Mouse (Mus musculus) forebrain, embryonic 15.5 days (tissue): ENCODE results near the gene Eid3. TPM values are rescaled to one million over a fixed set of nuclear protein-coding genes. Genes with fewer than 3 reads are reported as not detected.
A peak's percentile ranks its signal among the peaks of the same experiment; 100 is the strongest.

Experiments used
- ATAC-seq: fragments of 200-750 bp; cut with Nextera tagmentation; replicated peaks from 2 replicates; pipeline ENCODE4 v1.8.0; 2017; ENCODE audit warnings: mild to moderate bottlenecking, moderate TSS enrichment, moderate library complexity
- H3K27ac ChIP-seq: fragments of 300-500 bp; sonication (generic); replicated peaks from 2 replicates; pipeline ENCODE4 v1.5.1; 2015; ENCODE audit warnings: mild to moderate bottlenecking, inconsistent platforms
- H3K27me3 ChIP-seq: fragments of 300-500 bp; sonication (generic); 2 replicates; pipeline ENCODE4 v1.6.1; 2015; ENCODE audit warnings: inconsistent platforms
- H3K36me3 ChIP-seq: fragments of 300-500 bp; sonication (generic); 2 replicates; pipeline ENCODE4 v1.6.1; 2015; ENCODE audit warnings: mild to moderate bottlenecking, inconsistent platforms
- H3K4me1 ChIP-seq: fragments of 300-500 bp; sonication (generic); 2 replicates; pipeline ENCODE4 v1.6.1; 2015; ENCODE audit warnings: inconsistent platforms
- H3K4me2 ChIP-seq: fragments of 300-500 bp; sonication (generic); replicated peaks from 2 replicates; pipeline ENCODE4 v1.6.1; 2015; ENCODE audit warnings: mild to moderate bottlenecking, inconsistent platforms
- H3K4me3 ChIP-seq: fragments of 300-500 bp; sonication (generic); 2 replicates; pipeline ENCODE4 v1.5.1; 2015; ENCODE audit warnings: mild to moderate bottlenecking, inconsistent platforms
- H3K9ac ChIP-seq: fragments of 300-500 bp; sonication (generic); replicated peaks from 2 replicates; pipeline ENCODE4 v1.6.1; 2015; ENCODE audit warnings: mild to moderate bottlenecking, inconsistent platforms
- H3K9me3 ChIP-seq: fragments of 300-500 bp; sonication (generic); 2 replicates; pipeline ENCODE4 v1.6.1; 2016; ENCODE audit warnings: inconsistent platforms
- WGBS: fragments of 180-500 bp; shearing (Covaris S2); methylation state at CpG from one replicate; pipeline ENCODE4 v1.1.7; 2015; ENCODE audit warnings: mixed read lengths; 5-methylcytosine and 5-hydroxymethylcytosine counted together
- polyA plus RNA-seq: library from polyadenylated mRNA; unstranded; fragments of >200 nt; fragmentation: Nextera tagmentation; extraction: Ambion mirVana; gene quantifications from 2 replicates; pipeline ENCODE4 v1.2.1, GENCODE M21; 2015

The Eid3 gene
- polyA plus RNA-seq, 1 experiment from 2014 or later = 0.22 TPM

GRCm38 (mm10) chr10:82866832-82867231, 406 bp downstream of the Eid3 start:
- H3K4me1 ChIP-seq = peaks cover 30% of the 10 kb centered on the region
- H3K9me3 ChIP-seq = no peaks in the 10 kb centered on the region
- H3K4me2 ChIP-seq = no peak overlapping the region
- H3K4me3 ChIP-seq = no peak overlapping the region
- no peak overlapping the region for H3K27ac ChIP-seq
- no peak for ATAC-seq
- H3K36me3 ChIP-seq = peaks cover 17% of the 10 kb centered on the region
- no peaks in the 10 kb centered on the region for H3K27me3 ChIP-seq
- WGBS = 83% methylated on average over 18 of the region's 18 CpGs
- H3K9ac ChIP-seq = no peak overlapping the region

GRCm38 (mm10) chr10:82868418-82869086, 2.1 kb downstream of the Eid3 start:
- Histone ChIP-seq H3K27me3 (no peaks in the 10 kb centered on the region), H3K4me3 (no peak overlapping the region), H3K9ac (no peak overlapping the region), H3K9me3 (no peaks in the 10 kb centered on the region), H3K36me3 (peaks cover 17% of the 10 kb centered on the region), H3K4me1 (peaks cover 13% of the 10 kb centered on the region), H3K4me2 (no peak overlapping the region), H3K27ac (no peak overlapping the region)
- ATAC-seq = no peak
- WGBS = 84% methylated on average over 6 of the region's 6 CpGs

DNA sequence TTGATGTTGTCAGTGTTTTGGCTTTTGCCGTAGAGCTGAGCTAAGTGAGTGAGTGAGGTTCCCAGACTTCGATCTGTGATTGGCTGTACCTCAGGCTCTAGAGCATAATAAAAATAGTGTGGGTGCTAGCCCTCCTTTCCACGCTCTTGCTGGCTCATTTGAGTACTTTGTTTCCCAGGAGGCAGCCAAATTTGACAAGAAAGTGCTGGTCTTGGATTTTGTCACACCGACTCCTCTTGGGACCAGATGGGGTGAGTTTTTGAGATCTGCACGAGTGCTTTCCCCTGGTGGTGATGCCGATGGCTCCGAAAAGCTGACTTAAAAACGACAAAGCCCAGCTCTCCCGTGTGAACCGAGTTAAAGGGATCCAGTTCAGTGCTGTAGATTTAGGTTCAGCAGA, 9.0 kb downstream of the Eid3 start:
- Histone ChIP-seq H3K4me3 (no peak overlapping the region), H3K9ac (no peak overlapping the region), H3K4me1 (no peaks in the 10 kb centered on the region; the same call in 1 of the 2 replicates), H3K9me3 (no peaks in the 10 kb centered on the region), H3K36me3 (peaks cover 59% of the 10 kb centered on the region), H3K27me3 (no peaks in the 10 kb centered on the region), H3K27ac (no peak overlapping the region), H3K4me2 (no peak overlapping the region)
- 87% methylated on average over 10 of the region's 10 CpGs for WGBS
- ATAC-seq = no peak

DNA sequence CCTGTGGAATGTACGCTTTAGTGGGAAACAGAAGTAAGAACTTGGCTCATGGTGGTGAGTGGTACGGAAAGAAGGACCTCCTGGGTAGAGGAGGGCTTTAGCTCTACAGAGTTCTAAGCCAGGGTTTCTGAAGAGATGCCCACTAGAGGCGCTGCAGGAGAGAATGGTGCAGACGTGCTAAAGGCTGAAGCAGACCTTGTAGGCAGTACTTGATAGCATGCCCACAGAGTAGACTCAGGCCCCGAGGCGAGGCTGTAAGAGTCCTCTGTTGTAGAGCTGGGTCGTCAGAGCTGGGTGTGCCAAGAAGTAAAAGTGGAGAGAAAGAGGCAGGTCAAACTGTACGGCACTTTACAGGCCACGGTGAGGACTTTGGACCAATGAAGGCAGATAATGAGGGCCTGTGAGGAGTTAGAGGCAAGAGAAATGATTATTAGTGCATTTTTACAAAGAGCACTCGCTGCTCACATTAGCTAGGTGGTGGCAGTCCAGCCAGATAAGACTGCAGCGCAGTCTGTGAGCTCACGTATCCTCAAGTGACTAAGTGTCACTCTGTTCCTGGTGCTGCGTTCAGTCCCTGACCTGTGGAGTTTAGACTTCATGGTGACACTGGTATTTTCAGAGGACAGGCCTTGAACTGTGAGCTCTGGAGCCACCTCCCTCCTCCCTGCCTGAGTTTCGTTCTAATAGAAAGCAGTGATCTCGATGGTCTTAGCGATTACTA, 9.8 kb downstream of the Eid3 start:
- Histone ChIP-seq H3K27me3 (no peaks in the 10 kb centered on the region), H3K4me3 (no peak overlapping the region), H3K27ac (no peak overlapping the region), H3K4me1 (no peaks in the 10 kb centered on the region; the same call in 1 of the 2 replicates), H3K9ac (no peak overlapping the region), H3K9me3 (no peaks in the 10 kb centered on the region), H3K36me3 (peaks cover 67% of the 10 kb centered on the region), H3K4me2 (no peak overlapping the region)
- no peak; the same call in 1 of the 2 replicates for ATAC-seq
- 82% methylated on average over 16 of the region's 16 CpGs for WGBS

DNA sequence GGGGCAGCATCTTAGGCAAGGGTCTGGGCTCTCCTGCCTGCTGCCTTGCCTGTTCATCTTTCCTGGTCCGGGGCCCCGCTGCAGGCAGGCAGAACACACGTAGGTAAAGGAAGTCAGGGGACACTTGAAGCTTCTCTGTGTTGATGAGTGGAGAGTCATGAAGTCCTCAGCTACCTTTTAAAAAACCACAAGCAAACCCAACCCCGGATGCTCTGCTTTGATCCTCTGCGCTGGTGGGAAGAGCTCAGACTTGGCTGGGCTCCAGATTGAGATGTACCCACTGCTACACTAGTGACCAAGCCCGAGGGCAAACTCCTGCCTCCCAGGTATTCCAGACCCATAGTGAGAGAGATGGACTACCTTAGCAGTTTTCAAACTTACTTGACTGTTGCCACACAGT, 20.9 kb downstream of the Eid3 start:
- H3K9ac ChIP-seq = no peak overlapping the region
- peaks cover 87% of the 10 kb centered on the region for H3K36me3 ChIP-seq
- H3K4me2 ChIP-seq = no peak overlapping the region
- ATAC-seq = no peak
- H3K9me3 ChIP-seq = no peaks in the 10 kb centered on the region
- H3K27ac ChIP-seq = no peak overlapping the region
- no peaks in the 10 kb centered on the region for H3K27me3 ChIP-seq
- peaks cover 4% of the 10 kb centered on the region for H3K4me1 ChIP-seq
- no peak overlapping the region for H3K4me3 ChIP-seq
- 92% methylated on average over 6 of the region's 6 CpGs for WGBS

GRCm38 (mm10) chr10:82888576-82888975, 22.1 kb downstream of the Eid3 start:
- H3K9ac ChIP-seq = no peak overlapping the region
- H3K27ac ChIP-seq = no peak overlapping the region
- ATAC-seq = no peak
- WGBS = 93% methylated on average over 8 of the region's 8 CpGs
- H3K27me3 ChIP-seq = no peaks in the 10 kb centered on the region
- no peak overlapping the region for H3K4me3 ChIP-seq
- H3K4me1 ChIP-seq = peaks cover 8% of the 10 kb centered on the region
- no peaks in the 10 kb centered on the region for H3K9me3 ChIP-seq
- H3K36me3 ChIP-seq = peaks cover 81% of the 10 kb centered on the region
- no peak overlapping the region for H3K4me2 ChIP-seq

DNA sequence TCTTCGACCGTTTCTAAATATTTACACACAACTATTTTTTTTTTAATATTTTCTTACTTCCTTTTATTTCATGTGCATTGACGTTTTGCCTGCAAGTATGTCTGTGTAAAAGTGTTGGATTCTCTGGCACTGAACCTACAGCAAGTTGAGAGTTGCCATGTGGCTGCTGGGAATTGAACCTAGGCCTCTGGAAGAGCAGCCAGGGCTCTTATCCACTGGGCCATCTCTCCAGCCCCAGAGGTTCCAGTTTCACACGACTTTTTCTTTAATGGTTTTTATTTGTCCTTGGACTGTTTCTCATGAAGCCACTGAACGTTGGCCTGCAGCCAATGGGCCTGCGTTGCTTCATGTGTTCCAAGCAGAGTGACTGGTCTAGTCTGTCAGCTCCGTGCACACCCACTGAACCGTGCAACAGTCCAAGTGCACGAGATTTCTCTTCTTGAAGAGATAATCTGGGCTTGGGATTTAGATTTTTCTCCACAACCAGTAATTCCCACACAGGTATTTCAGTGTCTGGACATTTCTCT, 23.1 kb downstream of the Eid3 start:
- Histone ChIP-seq H3K9me3 (no peaks in the 10 kb centered on the region), H3K36me3 (peaks cover 71% of the 10 kb centered on the region), H3K4me1 (peaks cover 17% of the 10 kb centered on the region), H3K27me3 (no peaks in the 10 kb centered on the region), H3K4me3 (no peak overlapping the region), H3K9ac (no peak overlapping the region), H3K27ac (no peak overlapping the region), H3K4me2 (no peak overlapping the region)
- WGBS = 56% methylated on average over 9 of the region's 9 CpGs
- ATAC-seq = no peak

DNA sequence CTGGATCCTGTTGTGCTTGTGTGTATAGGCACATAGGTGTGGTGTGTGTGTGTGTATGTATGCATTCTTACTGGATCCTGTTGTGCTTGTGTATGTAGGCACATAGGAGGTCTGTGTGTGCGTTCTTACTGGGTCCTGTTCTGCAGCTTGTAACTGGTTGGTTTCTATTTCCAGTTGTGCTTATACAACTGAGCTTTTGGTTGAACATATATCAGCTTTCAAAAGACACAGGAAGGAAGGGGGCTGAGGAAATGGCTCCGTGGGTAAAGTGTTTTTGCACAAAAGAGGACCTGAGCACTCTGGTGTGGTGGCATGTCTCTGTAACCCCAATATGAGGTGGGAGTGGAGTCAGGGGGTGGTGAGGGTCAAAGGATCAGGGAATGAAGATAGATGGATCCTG, 24.5 kb downstream of the Eid3 start:
- 95% methylated on average over 2 of the region's 2 CpGs for WGBS

DNA sequence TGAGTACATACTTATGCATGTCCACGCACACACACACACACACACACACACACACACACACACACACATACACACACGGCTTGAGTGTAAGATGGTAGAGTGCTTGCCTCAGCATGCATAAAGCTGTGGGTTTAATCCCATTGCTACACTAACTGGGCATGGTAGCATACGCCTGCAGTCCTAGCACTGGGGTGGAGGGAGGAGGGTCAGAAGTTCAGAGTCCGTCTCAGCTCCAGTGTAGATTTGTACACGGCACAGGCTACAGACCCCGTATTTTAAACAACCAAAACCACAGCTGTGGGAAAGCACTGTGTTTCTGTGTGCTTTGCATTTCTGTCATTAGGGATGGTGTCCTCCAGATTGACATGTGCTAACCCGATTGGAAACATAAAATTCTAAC, 25.0 kb downstream of the Eid3 start:
- Histone ChIP-seq H3K27me3 (no peaks in the 10 kb centered on the region), H3K4me1 (peaks cover 18% of the 10 kb centered on the region), H3K4me3 (no peak overlapping the region), H3K27ac (no peak overlapping the region), H3K9ac (no peak overlapping the region), H3K4me2 (no peak overlapping the region), H3K36me3 (peaks cover 69% of the 10 kb centered on the region), H3K9me3 (no peaks in the 10 kb centered on the region)
- WGBS = 87% methylated on average over 7 of the region's 7 CpGs
- no peak for ATAC-seq

More for the DNA sequence above, 24.5 kb downstream of the Eid3 start:
- peaks cover 18% of the 10 kb centered on the region for H3K4me1 ChIP-seq
- no peak overlapping the region for H3K9ac ChIP-seq
- no peak overlapping the region for H3K27ac ChIP-seq
- no peak for ATAC-seq
- no peaks in the 10 kb centered on the region for H3K9me3 ChIP-seq
- H3K36me3 ChIP-seq = peaks cover 69% of the 10 kb centered on the region
- no peak overlapping the region for H3K4me2 ChIP-seq
- H3K27me3 ChIP-seq = no peaks in the 10 kb centered on the region
- no peak overlapping the region for H3K4me3 ChIP-seq

DNA sequence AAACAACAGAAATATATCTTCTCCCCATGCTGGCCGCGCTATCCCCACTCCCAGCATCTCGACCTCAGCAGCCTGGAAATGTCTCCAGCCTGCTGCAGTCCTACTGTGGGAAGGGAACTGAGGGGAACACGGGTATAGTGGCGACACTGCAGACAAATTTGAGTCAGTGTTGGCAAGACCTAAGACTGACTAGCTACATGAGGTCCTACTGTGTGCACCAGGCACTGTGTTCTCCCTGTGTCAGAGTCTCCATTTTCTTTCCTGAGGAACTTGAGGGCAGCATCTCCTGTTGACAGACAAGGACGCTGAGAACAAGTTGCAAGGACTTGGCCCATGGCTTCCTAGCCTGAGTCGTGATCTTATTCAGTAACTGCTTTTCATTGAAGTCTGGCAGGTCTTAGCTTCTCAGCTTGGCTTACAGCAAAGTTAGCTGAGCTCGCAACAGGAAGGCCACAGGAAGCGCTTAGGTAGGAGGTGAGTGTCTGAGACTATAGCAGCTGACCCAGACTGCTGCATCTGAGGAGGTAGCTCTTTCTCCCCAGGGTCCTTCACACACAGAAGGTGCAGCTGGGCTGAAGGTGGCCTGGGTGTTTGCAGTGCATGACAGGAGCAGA, 26.1 kb downstream of the Eid3 start:
- Histone ChIP-seq H3K4me2 (no peak overlapping the region), H3K9ac (no peak overlapping the region), H3K4me1 (peaks cover 18% of the 10 kb centered on the region), H3K36me3 (peaks cover 67% of the 10 kb centered on the region), H3K27me3 (no peaks in the 10 kb centered on the region), H3K9me3 (no peaks in the 10 kb centered on the region), H3K4me3 (no peak overlapping the region), H3K27ac (no peak overlapping the region)
- ATAC-seq = no peak
- 88% methylated on average over 9 of the region's 9 CpGs for WGBS

- H3K36me3 ChIP-seq = peaks cover 62% of the 10 kb centered on the region
- no peaks in the 10 kb centered on the region for H3K27me3 ChIP-seq
- no peaks in the 10 kb centered on the region for H3K9me3 ChIP-seq
- H3K4me2 ChIP-seq = no peak overlapping the region
- H3K4me3 ChIP-seq = no peak overlapping the region
- no peak overlapping the region for H3K9ac ChIP-seq
- peaks cover 18% of the 10 kb centered on the region for H3K4me1 ChIP-seq
- no peak; the same call in 1 of the 2 replicates for ATAC-seq
- peak overlapping the region; percentile 46; the same call in 1 of the 2 replicates for H3K27ac ChIP-seq
- 57% methylated on average over 18 of the region's 18 CpGs for WGBS
Measured at GRCm38 (mm10) chr10:82893872-82894650, 27.6 kb downstream of the Eid3 start.
